ENCODE assay signal across 23 mouse cellular contexts in the genomic region with DNA sequence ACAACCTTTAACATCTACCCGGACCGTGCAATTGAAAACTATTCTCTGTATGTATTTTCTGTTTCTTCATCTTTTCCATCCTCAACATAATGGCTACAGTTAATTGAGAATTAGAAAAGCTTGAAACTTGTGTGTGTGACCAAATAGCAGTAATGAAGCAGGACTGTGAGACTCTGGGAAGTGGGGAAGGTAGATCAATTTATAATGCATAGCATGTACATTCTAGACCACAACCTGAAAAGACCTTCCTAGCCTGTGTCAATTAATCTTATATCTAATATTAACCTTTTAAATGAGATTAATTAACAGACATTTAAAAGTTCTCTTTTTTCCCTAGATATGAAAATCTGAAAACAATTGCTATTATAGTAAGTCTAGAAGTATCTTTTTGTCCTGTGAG. TPM values are rescaled to one million over a fixed set of nuclear protein-coding genes. Genes with fewer than 3 reads are reported as not detected.
"Had no signal": no experiment of that assay in that cellular context is flagged by ENCODE, and none has a peak within 500 bp of the region (broad histone marks: within the 10 kb centered on the region; RNA-seq: fewer than 3 reads in every experiment).

No protein-coding gene starts in this region.

- H3K4me1 ChIP-seq: heart, embryonic 13.5 days; heart, embryonic 15.5 days; hindbrain, embryonic 15.5 days; liver, embryonic 13.5 days had no signal

- H3K27ac ChIP-seq: heart, adult 2 months; heart, embryonic 13.5 days; heart, embryonic 15.5 days; hindbrain, embryonic 15.5 days; hindbrain, postnatal 0 days; layer of hippocampus, adult 2 months; left cerebral cortex, adult 2 months; limb, embryonic 10.5 days; liver, embryonic 13.5 days had no signal

- H3K9me3 ChIP-seq: heart, embryonic 13.5 days; heart, embryonic 15.5 days; hindbrain, embryonic 13.5 days; hindbrain, embryonic 15.5 days; limb, embryonic 10.5 days; limb, embryonic 12.5 days; liver, embryonic 13.5 days had no signal

- H3K9ac ChIP-seq: heart, embryonic 13.5 days; heart, embryonic 15.5 days; hindbrain, embryonic 13.5 days; hindbrain, embryonic 15.5 days; limb, embryonic 12.5 days; liver, embryonic 13.5 days had no signal

- H3K4me2 ChIP-seq: heart, embryonic 11.5 days; heart, embryonic 13.5 days; heart, embryonic 15.5 days; hindbrain, embryonic 13.5 days; hindbrain, embryonic 15.5 days; limb, embryonic 12.5 days; liver, embryonic 11.5 days; liver, embryonic 13.5 days had no signal

- H3K27me3 ChIP-seq: heart, embryonic 13.5 days; heart, embryonic 15.5 days; hindbrain, embryonic 13.5 days; hindbrain, embryonic 15.5 days; limb, embryonic 12.5 days; liver, embryonic 13.5 days had no signal

- DNase-seq: gastrocnemius, postnatal 14 days; gastrocnemius, postnatal 36 days; heart, adult 11 months; heart, adult 2 months; heart, postnatal 14 days; heart, postnatal 36 days; kidney, adult 18-20 months; kidney, postnatal 25 days; liver; liver, embryonic 13.5 days had no signal

- ATAC-seq: hindbrain, postnatal 0 days; intestine, postnatal 0 days had no signal

- H3K4me3 ChIP-seq: heart, adult 2 months; heart, embryonic 13.5 days; heart, embryonic 15.5 days; hindbrain, embryonic 13.5 days; hindbrain, embryonic 15.5 days; layer of hippocampus, adult 2 months; left cerebral cortex, adult 2 months; limb, embryonic 10.5 days; limb, embryonic 12.5 days; liver, embryonic 13.5 days had no signal

- H3K36me3 ChIP-seq: heart, embryonic 13.5 days; heart, embryonic 15.5 days; hindbrain, embryonic 13.5 days; hindbrain, embryonic 15.5 days; limb, embryonic 10.5 days; limb, embryonic 12.5 days; liver, embryonic 13.5 days had no signal

RNA-seq across cellular contexts. Expression of a gene that starts 42.7 kb away (rescaled TPM):
- total RNA-seq: hematopoietic stem cell, adult 5-6 weeks had no signal

RNA-seq across cellular contexts. Expression of a gene that starts 42.8 kb away (rescaled TPM):
- total RNA-seq: hematopoietic stem cell, adult 5-6 weeks had no signal
